Mouse (Mus musculus) C2C12 (cell line): Measurements from ENCODE around the gene Plcxd3. TPM values are rescaled to one million over a fixed set of nuclear protein-coding genes. Genes with fewer than 3 reads are reported as not detected.

Experiments used
- H3K27me3 ChIP-seq: one replicate; pipeline ENCODE4 v1.6.1; 2011; ENCODE audit not compliant: control insufficient read depth, insufficient read depth, insufficient read length
- H3K36me3 ChIP-seq: one replicate; pipeline ENCODE4 v1.6.1; 2011; ENCODE audit not compliant: control insufficient read depth, insufficient read depth
- H3K4me3 ChIP-seq: one replicate; pipeline ENCODE4 v1.5.1; 2011; ENCODE audit warnings: mild to moderate bottlenecking, control low read depth; ENCODE audit not compliant: poor library complexity, insufficient read depth, severe bottlenecking
- H3K79me2 ChIP-seq: one replicate; pipeline ENCODE4 v1.6.1; 2011; ENCODE audit not compliant: control insufficient read depth, insufficient read depth
- H3K79me3 ChIP-seq: one replicate; pipeline ENCODE4 v1.6.1; 2011; ENCODE audit warnings: low read depth, control low read depth
- H3ac ChIP-seq: one replicate; pipeline ENCODE3; 2011; ENCODE audit warnings: low read depth; ENCODE audit not compliant: control insufficient read depth, insufficient read length
- CEBPB ChIP-seq: IDR thresholded peaks from one replicate; pipeline ENCODE4 v1.6.1; 2011; ENCODE audit warnings: low read depth, mild to moderate bottlenecking, control low read depth, moderate library complexity
- CTCF ChIP-seq: IDR thresholded peaks from one replicate; pipeline ENCODE4 v1.5.1; 2011; ENCODE audit not compliant: control insufficient read depth, insufficient read depth, insufficient read length
- FOSL1 ChIP-seq: IDR thresholded peaks from one replicate; pipeline ENCODE4 v1.8.0; 2011; ENCODE audit warnings: mild to moderate bottlenecking, low read length; ENCODE audit not compliant: poor library complexity, insufficient read depth, severe bottlenecking
- MAX ChIP-seq: IDR thresholded peaks from one replicate; pipeline ENCODE4 v1.6.1; 2011; ENCODE audit warnings: mild to moderate bottlenecking, control low read depth
- MYOD1 ChIP-seq: IDR thresholded peaks from one replicate; pipeline ENCODE4 v1.6.1; 2011; ENCODE audit warnings: low read depth; ENCODE audit not compliant: control insufficient read depth, insufficient read length
- MYOG ChIP-seq: IDR thresholded peaks from one replicate; pipeline ENCODE4 v1.6.1; 2011; ENCODE audit not compliant: control insufficient read depth, insufficient read length; ENCODE audit errors: extremely low read depth
- USF1 ChIP-seq: IDR thresholded peaks from one replicate; pipeline ENCODE4 v1.6.1; 2011; ENCODE audit warnings: low read depth, mild to moderate bottlenecking, control low read depth, moderate library complexity
- polyA plus RNA-seq: library from polyadenylated mRNA; unstranded; fragments of >200 nt; fragmentation: generic; extraction: Trizol; gene quantifications from one replicate; pipeline ENCODE4 v1.2.1, GENCODE M21; 2012; ENCODE audit warnings: missing spikeins

Plcxd3 gene
- polyA plus RNA-seq, 1 experiment: not detected

- Histone ChIP-seq H3K36me3 (no peaks in the 10 kb centered on the region), H3ac (no peak overlapping the region), H3K4me3 (no peak overlapping the region), H3K27me3 (no peaks in the 10 kb centered on the region), H3K79me2 (no peaks in the 10 kb centered on the region), H3K79me3 (no peaks in the 10 kb centered on the region)
- TF ChIP-seq USF1 (no peak), FOSL1 (no peak), CEBPB (no peak), CTCF (no peak), MYOG (no peak), MYOD1 (no peak), MAX (no peak)
These were observed 122.7 kb downstream of the Plcxd3 start for GRCm38 (mm10) chr15:4498036-4498435.

- H3K79me2 ChIP-seq: no peaks in the 10 kb centered on the region
- H3ac ChIP-seq: no peak overlapping the region
- H3K27me3 ChIP-seq: no peaks in the 10 kb centered on the region
- H3K36me3 ChIP-seq: no peaks in the 10 kb centered on the region
- no peak overlapping the region for H3K4me3 ChIP-seq
- no peaks in the 10 kb centered on the region for H3K79me3 ChIP-seq
- TF ChIP-seq CTCF: no peak
- TF ChIP-seq FOSL1: no peak
- TF ChIP-seq MYOG: no peak
- TF ChIP-seq MYOD1: no peak
- TF ChIP-seq MAX: no peak
- no peak for TF ChIP-seq CEBPB
- TF ChIP-seq USF1: no peak
These were observed 128.1 kb downstream of the Plcxd3 start for GRCm38 (mm10) chr15:4503366-4503765.

GRCm38 (mm10) chr15:4503826-4504225, 128.5 kb downstream of the Plcxd3 start:
- Histone ChIP-seq H3K79me2 (no peaks in the 10 kb centered on the region), H3K79me3 (no peaks in the 10 kb centered on the region), H3K27me3 (no peaks in the 10 kb centered on the region), H3ac (no peak overlapping the region), H3K36me3 (no peaks in the 10 kb centered on the region), H3K4me3 (no peak overlapping the region)
- no peak for TF ChIP-seq MYOD1

- no peaks in the 10 kb centered on the region for H3K36me3 ChIP-seq
- no peak for TF ChIP-seq MYOG
- TF ChIP-seq MAX: no peak
- no peak for TF ChIP-seq MYOD1
- no peak for TF ChIP-seq FOSL1
- no peak for TF ChIP-seq USF1
- TF ChIP-seq CEBPB: no peak
- no peak for TF ChIP-seq CTCF
- no peaks in the 10 kb centered on the region for H3K79me3 ChIP-seq
- H3K4me3 ChIP-seq: no peak overlapping the region
- no peaks in the 10 kb centered on the region for H3K27me3 ChIP-seq
- no peak overlapping the region for H3ac ChIP-seq
- H3K79me2 ChIP-seq: no peaks in the 10 kb centered on the region
These were observed 139.4 kb downstream of the Plcxd3 start for GRCm38 (mm10) chr15:4514724-4515123.

- no peak overlapping the region for H3K4me3 ChIP-seq
These were observed 149.3 kb downstream of the Plcxd3 start for GRCm38 (mm10) chr15:4524598-4524997.

GRCm38 (mm10) chr15:4533700-4534099, 158.4 kb downstream of the Plcxd3 start:
- Histone ChIP-seq H3K27me3 (no peaks in the 10 kb centered on the region), H3K79me2 (no peaks in the 10 kb centered on the region), H3K36me3 (no peaks in the 10 kb centered on the region), H3K4me3 (no peak overlapping the region), H3K79me3 (no peaks in the 10 kb centered on the region), H3ac (no peak overlapping the region)
- no peak for TF ChIP-seq CTCF

More at GRCm38 (mm10) chr15:4524598-4524997, 149.3 kb downstream of the Plcxd3 start:
- Histone ChIP-seq H3ac (no peak overlapping the region), H3K79me3 (no peaks in the 10 kb centered on the region), H3K36me3 (no peaks in the 10 kb centered on the region), H3K27me3 (no peaks in the 10 kb centered on the region), H3K79me2 (no peaks in the 10 kb centered on the region)
- TF ChIP-seq MYOD1 (no peak), MYOG (no peak), USF1 (no peak), CTCF (no peak), FOSL1 (no peak), MAX (no peak), CEBPB (no peak)
